Mouse (Mus musculus): ENCODE data around the gene Sntb2. TPM values are rescaled to one million over a fixed set of nuclear protein-coding genes. Genes with fewer than 3 reads are reported as not detected.
"Not testable (repeated sequence)": the region's sequence is repeated elsewhere in the genome, so short reads cannot be mapped to it uniquely, and the experiment has no call there.

The Sntb2 gene
- polyA plus RNA-seq, 1 experiment from 2014 or later: 12.3 TPM

GRCm38 (mm10) chr8:106959626-106960025 is 24.1 kb downstream of the Sntb2 start:
- Histone ChIP-seq H3K36me3 (replicated peaks) (0 out of 2 replicates have a peak, but pooled peaks cover 2% of the 10 kb centered on the region), H3K9me3 (no peaks in the 10 kb centered on the region), H3K27ac (replicated peaks) (no peak overlapping the region), H3K4me1 (peaks cover 9% of the 10 kb centered on the region), H3K4me3 (no peak overlapping the region), H3K27me3 (replicated peaks; ENCODE audit: low read depth, poor library complexity, severe bottlenecking) (no peaks in the 10 kb centered on the region)
- 84% methylated on average over 2 of the region's 2 CpGs for WGBS
- DNase-seq (ENCODE audit: low spot score): no peak

- WGBS: 88% methylated on average over 3 of the region's 3 CpGs
- H3K9me3 ChIP-seq: no peaks in the 10 kb centered on the region
- H3K4me3 ChIP-seq: no peak overlapping the region
- no peaks in the 10 kb centered on the region for H3K36me3 ChIP-seq (replicated peaks)
- no peaks in the 10 kb centered on the region for H3K27me3 ChIP-seq (replicated peaks; ENCODE audit: low read depth, poor library complexity, severe bottlenecking)
- peaks cover 9% of the 10 kb centered on the region for H3K4me1 ChIP-seq
- no peak for DNase-seq (ENCODE audit: low spot score)
- no peak overlapping the region for H3K27ac ChIP-seq (replicated peaks)
Measured at GRCm38 (mm10) chr8:106962322-106962721, 26.8 kb downstream of the Sntb2 start.

GRCm38 (mm10) chr8:106963365-106963764 is 27.8 kb downstream of the Sntb2 start:
- Histone ChIP-seq H3K27ac (replicated peaks) (no peak overlapping the region), H3K9me3 (no peaks in the 10 kb centered on the region), H3K27me3 (replicated peaks; ENCODE audit: low read depth, poor library complexity, severe bottlenecking) (no peaks in the 10 kb centered on the region), H3K4me1 (peaks cover 9% of the 10 kb centered on the region), H3K4me3 (no peak overlapping the region), H3K36me3 (replicated peaks) (no peaks in the 10 kb centered on the region)
- WGBS: 20% methylated on average over 6 of the region's 6 CpGs
- no peak for DNase-seq (ENCODE audit: low spot score)

GRCm38 (mm10) chr8:106964573-106964972 is 29.0 kb downstream of the Sntb2 start:
- 62% methylated on average over 4 of the region's 4 CpGs for WGBS

GRCm38 (mm10) chr8:106969964-106970363 is 34.4 kb downstream of the Sntb2 start:
- Histone ChIP-seq H3K4me3 (no peak overlapping the region), H3K27ac (replicated peaks) (no peak overlapping the region), H3K27me3 (replicated peaks; ENCODE audit: low read depth, poor library complexity, severe bottlenecking) (no peaks in the 10 kb centered on the region), H3K9me3 (no peaks in the 10 kb centered on the region), H3K4me1 (no peaks in the 10 kb centered on the region), H3K36me3 (replicated peaks) (no peaks in the 10 kb centered on the region)
- WGBS: 89% methylated on average over 3 of the region's 3 CpGs
- no peak for DNase-seq (ENCODE audit: low spot score)

More at GRCm38 (mm10) chr8:106964573-106964972, 29.0 kb downstream of the Sntb2 start:
- Histone ChIP-seq H3K27me3 (replicated peaks; ENCODE audit: low read depth, poor library complexity, severe bottlenecking) (no peaks in the 10 kb centered on the region), H3K27ac (replicated peaks) (no peak overlapping the region), H3K36me3 (replicated peaks) (no peaks in the 10 kb centered on the region), H3K4me3 (no peak overlapping the region), H3K9me3 (no peaks in the 10 kb centered on the region), H3K4me1 (peaks cover 9% of the 10 kb centered on the region)
- no peak for DNase-seq (ENCODE audit: low spot score)

GRCm38 (mm10) chr8:106971916-106972315 is 36.4 kb downstream of the Sntb2 start:
- H3K36me3 ChIP-seq (replicated peaks): no peaks in the 10 kb centered on the region
- no peaks in the 10 kb centered on the region for H3K27me3 ChIP-seq (replicated peaks; ENCODE audit: low read depth, poor library complexity, severe bottlenecking)
- no peak overlapping the region for H3K27ac ChIP-seq (replicated peaks)
- no peak for DNase-seq (ENCODE audit: low spot score)
- WGBS: 75% methylated on average over 5 of the region's 5 CpGs
- H3K4me1 ChIP-seq: no peaks in the 10 kb centered on the region
- H3K9me3 ChIP-seq: no peaks in the 10 kb centered on the region
- no peak overlapping the region for H3K4me3 ChIP-seq

GRCm38 (mm10) chr8:106972538-106973264 is 37.2 kb downstream of the Sntb2 start:
- Histone ChIP-seq H3K4me3 (no peak overlapping the region), H3K9me3 (no peaks in the 10 kb centered on the region), H3K27me3 (replicated peaks; ENCODE audit: low read depth, poor library complexity, severe bottlenecking) (no peaks in the 10 kb centered on the region), H3K4me1 (no peaks in the 10 kb centered on the region), H3K36me3 (replicated peaks) (no peaks in the 10 kb centered on the region), H3K27ac (replicated peaks) (no peak overlapping the region)
- WGBS: 89% methylated on average over 6 of the region's 6 CpGs
- DNase-seq (ENCODE audit: low spot score): no peak

- not testable (repeated sequence) for DNase-seq (ENCODE audit: low spot score); H3K4me1 ChIP-seq; H3K27me3 ChIP-seq (replicated peaks; ENCODE audit: low read depth, poor library complexity, severe bottlenecking); H3K4me3 ChIP-seq; H3K9me3 ChIP-seq; H3K27ac ChIP-seq (replicated peaks); H3K36me3 ChIP-seq (replicated peaks)
- 91% methylated on average over 3 of the region's 3 CpGs for WGBS
Measured at GRCm38 (mm10) chr8:106973526-106973925, 38.0 kb downstream of the Sntb2 start.

- Histone ChIP-seq H3K9me3 (no peaks in the 10 kb centered on the region), H3K27me3 (replicated peaks; ENCODE audit: low read depth, poor library complexity, severe bottlenecking) (no peaks in the 10 kb centered on the region), H3K4me3 (no peak overlapping the region), H3K4me1 (peaks cover 2% of the 10 kb centered on the region; the same call in 1 of the 2 replicates), H3K27ac (replicated peaks) (no peak overlapping the region), H3K36me3 (replicated peaks) (no peaks in the 10 kb centered on the region)
- WGBS: 77% methylated on average over 7 of the region's 7 CpGs
- DNase-seq (ENCODE audit: low spot score): no peak
Measured at GRCm38 (mm10) chr8:106974754-106975153, 39.2 kb downstream of the Sntb2 start.

GRCm38 (mm10) chr8:106975764-106976163 is 40.2 kb downstream of the Sntb2 start:
- Histone ChIP-seq H3K27ac (replicated peaks) (no peak overlapping the region), H3K36me3 (replicated peaks) (no peaks in the 10 kb centered on the region), H3K4me1 (peaks cover 2% of the 10 kb centered on the region; the same call in 1 of the 2 replicates), H3K9me3 (no peaks in the 10 kb centered on the region), H3K4me3 (no peak overlapping the region), H3K27me3 (replicated peaks; ENCODE audit: low read depth, poor library complexity, severe bottlenecking) (no peaks in the 10 kb centered on the region)
- 91% methylated on average over 2 of the region's 2 CpGs for whole genome bisulfite sequencing
- DNase-seq (ENCODE audit: low spot score): no peak

GRCm38 (mm10) chr8:106976436-106976835 is 40.9 kb downstream of the Sntb2 start:
- no peak overlapping the region for H3K4me3 ChIP-seq
- 86% methylated on average over 4 of the region's 4 CpGs for WGBS
- H3K27ac ChIP-seq (replicated peaks): no peak overlapping the region
- peaks cover 2% of the 10 kb centered on the region; the same call in 1 of the 2 replicates for H3K4me1 ChIP-seq
- H3K9me3 ChIP-seq: no peaks in the 10 kb centered on the region
- H3K36me3 ChIP-seq (replicated peaks): no peaks in the 10 kb centered on the region
- no peak for DNase-seq (ENCODE audit: low spot score)
- no peaks in the 10 kb centered on the region for H3K27me3 ChIP-seq (replicated peaks; ENCODE audit: low read depth, poor library complexity, severe bottlenecking)

GRCm38 (mm10) chr8:106978755-106979251 is 43.3 kb downstream of the Sntb2 start:
- WGBS: 64% methylated on average over 2 of the region's 2 CpGs
- Histone ChIP-seq H3K27me3 (replicated peaks; ENCODE audit: low read depth, poor library complexity, severe bottlenecking) (no peaks in the 10 kb centered on the region), H3K4me1 (peaks cover 2% of the 10 kb centered on the region; the same call in 1 of the 2 replicates), H3K4me3 (no peak overlapping the region), H3K36me3 (replicated peaks) (peaks cover 19% of the 10 kb centered on the region; the same call in 1 of the 2 replicates), H3K9me3 (no peaks in the 10 kb centered on the region), H3K27ac (replicated peaks) (no peak overlapping the region)
- DNase-seq (ENCODE audit: low spot score): no peak

- Histone ChIP-seq H3K27ac (replicated peaks) (no peak overlapping the region), H3K36me3 (replicated peaks) (peaks cover 44% of the 10 kb centered on the region; the same call in 1 of the 2 replicates), H3K4me1 (no peaks in the 10 kb centered on the region), H3K4me3 (no peak overlapping the region), H3K27me3 (replicated peaks; ENCODE audit: low read depth, poor library complexity, severe bottlenecking) (no peaks in the 10 kb centered on the region), H3K9me3 (no peaks in the 10 kb centered on the region)
- WGBS: 86% methylated on average over 9 of the region's 9 CpGs
- DNase-seq (ENCODE audit: low spot score): no peak
Measured at GRCm38 (mm10) chr8:106985404-106985821, 49.9 kb downstream of the Sntb2 start.
